Mouse (Mus musculus): ENCODE measurements around the gene Gm35549. TPM values are rescaled to one million over a fixed set of nuclear protein-coding genes. Genes with fewer than 3 reads are reported as not detected.

Gene Gm35549
- 0.50 TPM in 1 of 2 replicates, not detected in the other for polyA plus RNA-seq (2021; fragmentation: Nextera tagmentation)
- long read RNA-seq, experiment 1 = 0 reads
- long read RNA-seq, experiment 2 = 0 reads

GRCm38 (mm10) chr9:122843760-122844159 is at the start of gene Gm35549:
Gene Gm35549 (minus strand): TSS chr9:122844035.

GRCm38 (mm10) chr9:122885385-122885784 is 41.5 kb upstream of the Gm35549 start, which contains the start of gene Zkscan7:
Gene Zkscan7 (plus strand): TSS chr9:122885685.

GRCm38 (mm10) chr9:122865697-122866166 is 21.9 kb upstream of the Gm35549 start, which contains the start of gene Zfp445:
Gene Zfp445 (minus strand): TSS chr9:122866006.

GRCm38 (mm10) chr9:122805053-122805844 is 38.6 kb downstream of the Gm35549 start, which contains the start of gene Tcaim:
Gene Tcaim (plus strand): TSS chr9:122805539.

Other genes starting within 250 kb of the Gm35549 start
- not detected in 2 replicates for gene Topaz1, start 96.7 kb downstream of the Gm35549 start, polyA plus RNA-seq (2021; fragmentation: Nextera tagmentation)
- gene Tcaim, start 38.5 kb downstream of the Gm35549 start, polyA plus RNA-seq (2021; fragmentation: Nextera tagmentation) = 11.4 and 11.7 TPM in 2 replicates
- 12.5 and 17.8 TPM in 2 replicates for gene Zfp445, start 22.0 kb upstream of the Gm35549 start, polyA plus RNA-seq (2021; fragmentation: Nextera tagmentation)
- 0.10 and 0.24 TPM in 2 replicates for gene Zkscan7, start 41.6 kb upstream of the Gm35549 start, polyA plus RNA-seq (2021; fragmentation: Nextera tagmentation)
- 4.4 and 4.9 TPM in 2 replicates for gene Zfp105, start 79.0 kb upstream of the Gm35549 start, polyA plus RNA-seq (2021; fragmentation: Nextera tagmentation)
- gene 1110059G10Rik, start 107.0 kb upstream of the Gm35549 start, polyA plus RNA-seq (2021; fragmentation: Nextera tagmentation) = 17.5 and 18.8 TPM in 2 replicates
- 0.16 and 0.18 TPM in 2 replicates for gene Kif15, start 107.0 kb upstream of the Gm35549 start, polyA plus RNA-seq (2021; fragmentation: Nextera tagmentation)
- gene Tmem42, start 177.3 kb upstream of the Gm35549 start, polyA plus RNA-seq (2021; fragmentation: Nextera tagmentation) = 44.5 and 46.6 TPM in 2 replicates
- gene Tgm4, start 190.7 kb upstream of the Gm35549 start, polyA plus RNA-seq (2021; fragmentation: Nextera tagmentation) = 0.29 and 0.43 TPM in 2 replicates

Data from layer of hippocampus, adult 6 months (tissue).